Mouse (Mus musculus) spleen, adult 2 months (tissue): ENCODE measurements around the gene Rexo2.

Experiments
- CTCF ChIP-seq: fragments of 200-500 bp; IDR thresholded peaks from 2 replicates; pipeline ENCODE4 v1.5.1; 2011; ENCODE audit warnings: mild to moderate bottlenecking, inconsistent platforms; ENCODE audit not compliant: insufficient read depth, insufficient read length, insufficient replicate concordance; ENCODE audit errors: extremely low read depth
- POLR2A ChIP-seq: fragments of 200-500 bp; IDR thresholded peaks from 2 replicates; pipeline ENCODE4 v1.6.1; 2011; ENCODE audit warnings: low read depth, low read length, inconsistent platforms

GRCm38 (mm10) chr9:48515332-48515731 is 34.9 kb upstream of the Rexo2 start:
- TF ChIP-seq POLR2A = no peak
- no peak for TF ChIP-seq CTCF
